Mouse (Mus musculus) intestine, postnatal 0 days (tissue): ENCODE data around the gene Nfatc2. TPM values are rescaled to one million over a fixed set of nuclear protein-coding genes. Genes with fewer than 3 reads are reported as not detected.

ENCODE experiments used
- ATAC-seq: fragments of 200-750 bp; cut with Nextera tagmentation; 2 replicates; pipeline ENCODE4 v1.8.0; 2017; ENCODE audit warnings: mild to moderate bottlenecking, moderate TSS enrichment, moderate library complexity
- H3K27ac ChIP-seq: fragments of 300-500 bp; sonication (generic); 2 replicates; pipeline ENCODE4 v1.5.1; 2014; ENCODE audit warnings: mild to moderate bottlenecking, low read depth, low read length, moderate library complexity
- H3K27me3 ChIP-seq: fragments of 300-500 bp; sonication (generic); replicated peaks from 2 replicates; pipeline ENCODE4 v1.6.1; 2014; ENCODE audit warnings: low read length, mixed read lengths; ENCODE audit not compliant: control insufficient read depth, insufficient read depth
- H3K36me3 ChIP-seq: fragments of 300-500 bp; sonication (generic); 2 replicates; pipeline ENCODE4 v1.6.1; 2014; ENCODE audit warnings: mild to moderate bottlenecking, moderate library complexity; ENCODE audit not compliant: control insufficient read depth, insufficient read depth
- H3K4me1 ChIP-seq: fragments of 300-500 bp; sonication (generic); replicated peaks from 2 replicates; pipeline ENCODE4 v1.6.1; 2014; ENCODE audit warnings: antibody characterized with exemption, low read length, mixed read lengths; ENCODE audit not compliant: control insufficient read depth, insufficient read depth
- H3K4me2 ChIP-seq: fragments of 300-500 bp; sonication (generic); replicated peaks from 2 replicates; pipeline ENCODE4 v1.6.1; 2014; ENCODE audit warnings: low read depth, mild to moderate bottlenecking, moderate library complexity
- H3K4me3 ChIP-seq: fragments of 300-500 bp; sonication (generic); 2 replicates; pipeline ENCODE4 v1.5.1; 2014; ENCODE audit warnings: low read depth, low read length
- H3K9ac ChIP-seq: fragments of 300-500 bp; sonication (generic); 2 replicates; pipeline ENCODE4 v1.6.1; 2014; ENCODE audit warnings: mild to moderate bottlenecking, low read depth, low read length
- H3K9me3 ChIP-seq: fragments of 300-500 bp; sonication (generic); 2 replicates; pipeline ENCODE4 v1.6.1; 2016; ENCODE audit warnings: mixed run types; ENCODE audit not compliant: control insufficient read depth
- CTCF ChIP-seq: sonication (generic); IDR thresholded peaks from 2 replicates; pipeline ENCODE4 v1.5.1; 2016; ENCODE audit warnings: low read depth, mild to moderate bottlenecking, control low read depth, antibody characterized with exemption, moderate library complexity
- WGBS: fragments of 180-500 bp; shearing (Covaris S2); extraction: QIAGEN DNeasy Blood & Tissue Kit; methylation state at CpG from one replicate; pipeline ENCODE4 v1.1.7; 2014; 5-methylcytosine and 5-hydroxymethylcytosine counted together
- polyA plus RNA-seq: library from polyadenylated mRNA; unstranded; fragments of >200 nt; fragmentation: Nextera tagmentation; extraction: Ambion mirVana; gene quantifications from 2 replicates; pipeline ENCODE4 v1.2.1, GENCODE M21; 2015

Nfatc2 gene
- polyA plus RNA-seq, 1 experiment from 2014 or later: 1.5 TPM

- Histone ChIP-seq H3K36me3 (no peaks in the 10 kb centered on the region), H3K9me3 (no peaks in the 10 kb centered on the region), H3K4me1 (0 out of 2 replicates have a peak, but pooled peaks cover 3% of the 10 kb centered on the region), H3K9ac (no peak overlapping the region), H3K4me3 (no peak overlapping the region), H3K4me2 (no peak overlapping the region), H3K27ac (no peak overlapping the region), H3K27me3 (no peaks in the 10 kb centered on the region)
- 45% methylated on average over 8 of the region's 8 CpGs for WGBS
- TF ChIP-seq CTCF: no peak
- no peak for ATAC-seq
These were observed 44.4 kb downstream of the Nfatc2 start for GRCm38 (mm10) chr2:168557035-168557434.

GRCm38 (mm10) chr2:168555897-168556670 is 45.4 kb downstream of the Nfatc2 start:
- H3K4me1 ChIP-seq: 0 out of 2 replicates have a peak, but pooled peaks cover 3% of the 10 kb centered on the region
- 66% methylated on average over 23 of the region's 23 CpGs for WGBS
- H3K27me3 ChIP-seq: no peaks in the 10 kb centered on the region
- TF ChIP-seq CTCF: no peak
- H3K36me3 ChIP-seq: no peaks in the 10 kb centered on the region
- no peak for ATAC-seq
- no peak overlapping the region for H3K4me3 ChIP-seq
- no peak overlapping the region for H3K27ac ChIP-seq
- no peak overlapping the region for H3K9ac ChIP-seq
- H3K9me3 ChIP-seq: no peaks in the 10 kb centered on the region
- H3K4me2 ChIP-seq: no peak overlapping the region

- Histone ChIP-seq H3K27me3 (no peaks in the 10 kb centered on the region), H3K27ac (no peak overlapping the region), H3K4me2 (no peak overlapping the region), H3K36me3 (no peaks in the 10 kb centered on the region), H3K4me1 (0 out of 2 replicates have a peak, but pooled peaks cover 3% of the 10 kb centered on the region), H3K4me3 (no peak overlapping the region), H3K9ac (no peak overlapping the region), H3K9me3 (no peaks in the 10 kb centered on the region)
- 36% methylated on average over 18 of the region's 18 CpGs for WGBS
- no peak for ATAC-seq
- TF ChIP-seq CTCF: no peak
These were observed 47.9 kb downstream of the Nfatc2 start for GRCm38 (mm10) chr2:168553541-168553961.

- TF ChIP-seq CTCF: no peak
- peak overlapping the region; percentile 54 for H3K4me2 ChIP-seq
These were observed 49.1 kb downstream of the Nfatc2 start for GRCm38 (mm10) chr2:168552405-168552804.

GRCm38 (mm10) chr2:168551218-168551617 is 50.2 kb downstream of the Nfatc2 start:
- ATAC-seq: no peak
- Histone ChIP-seq H3K27ac (no peak overlapping the region), H3K4me2 (no peak overlapping the region), H3K36me3 (no peaks in the 10 kb centered on the region), H3K4me3 (no peak overlapping the region), H3K9me3 (no peaks in the 10 kb centered on the region), H3K4me1 (0 out of 2 replicates have a peak, but pooled peaks cover 3% of the 10 kb centered on the region), H3K27me3 (no peaks in the 10 kb centered on the region), H3K9ac (no peak overlapping the region)
- TF ChIP-seq CTCF: no peak
- WGBS: 89% methylated on average over 7 of the region's 7 CpGs

More at GRCm38 (mm10) chr2:168552405-168552804, 49.1 kb downstream of the Nfatc2 start:
- Histone ChIP-seq H3K4me3 (no peak overlapping the region), H3K27me3 (no peaks in the 10 kb centered on the region), H3K4me1 (0 out of 2 replicates have a peak, but pooled peaks cover 3% of the 10 kb centered on the region), H3K27ac (peak overlapping the region; percentile 35; the same call in 1 of the 2 replicates), H3K9ac (no peak overlapping the region), H3K36me3 (no peaks in the 10 kb centered on the region), H3K9me3 (no peaks in the 10 kb centered on the region)
- 30% methylated on average over 5 of the region's 5 CpGs for WGBS
- no peak for ATAC-seq

GRCm38 (mm10) chr2:168549326-168549725 is 52.1 kb downstream of the Nfatc2 start:
- no peaks in the 10 kb centered on the region for H3K36me3 ChIP-seq
- no peak overlapping the region for H3K4me3 ChIP-seq
- no peaks in the 10 kb centered on the region for H3K9me3 ChIP-seq
- no peak overlapping the region for H3K9ac ChIP-seq
- no peak for ATAC-seq
- H3K4me1 ChIP-seq: 0 out of 2 replicates have a peak, but pooled peaks cover 11% of the 10 kb centered on the region
- no peak overlapping the region for H3K27ac ChIP-seq
- H3K4me2 ChIP-seq: no peak overlapping the region
- TF ChIP-seq CTCF: no peak
- 34% methylated on average over 12 of the region's 12 CpGs for WGBS
- H3K27me3 ChIP-seq: no peaks in the 10 kb centered on the region
